Mouse (Mus musculus) right cerebral cortex, postnatal 10 days (tissue): Measurements from ENCODE around the gene Mtnr1a.
A peak's percentile ranks its signal among the peaks of the same experiment; 100 is the strongest.
"Not testable (repeated sequence)": the region's sequence is repeated elsewhere in the genome, so short reads cannot be mapped to it uniquely, and the experiment has no call there.

Experiments used
- DNase-seq, 2 experiments: peaks; one replicate each; pipeline ENCODE4 v3.0.0; 2021; ENCODE audit warnings: low spot score in 2 of 2

Gene Mtnr1a

DNA sequence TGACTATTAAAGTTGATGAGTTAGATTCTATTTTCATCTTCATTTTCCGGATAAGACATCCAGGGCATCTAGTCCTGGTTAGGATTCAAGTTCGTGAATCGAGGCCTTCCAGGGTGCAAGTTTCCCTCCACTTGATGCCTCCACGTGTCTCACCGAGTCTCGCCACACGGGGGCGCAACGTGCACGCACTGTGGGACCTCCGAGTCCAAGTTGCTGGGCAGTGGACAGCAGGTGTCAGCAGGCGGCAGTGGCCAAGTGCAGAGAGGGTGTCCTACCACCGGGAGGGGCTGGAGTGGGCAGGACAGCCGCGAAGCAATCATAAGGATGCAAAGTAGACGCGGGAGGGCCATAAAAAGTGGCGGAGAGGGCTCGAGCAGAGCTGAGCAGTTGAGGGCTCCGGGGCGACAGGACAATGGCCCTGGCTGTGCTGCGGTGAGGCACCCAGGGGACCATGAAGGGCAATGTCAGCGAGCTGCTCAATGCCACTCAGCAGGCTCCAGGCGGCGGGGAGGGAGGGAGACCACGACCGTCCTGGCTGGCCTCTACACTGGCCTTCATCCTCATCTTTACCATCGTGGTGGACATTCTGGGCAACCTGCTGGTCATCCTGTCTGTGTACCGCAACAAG, at the start of gene Mtnr1a:
Mtnr1a (plus strand) TSS at position 379 of the 628 bp plus-strand sequence.
- peak; percentile 88 to 92 for DNase-seq

- DNase-seq, result no peak
Observed at GRCm38 (mm10) chr8:45019241-45019640, 49.7 kb upstream of the Mtnr1a start.

GRCm38 (mm10) chr8:45021171-45021570, 47.8 kb upstream of the Mtnr1a start:
- no peak for DNase-seq

DNA sequence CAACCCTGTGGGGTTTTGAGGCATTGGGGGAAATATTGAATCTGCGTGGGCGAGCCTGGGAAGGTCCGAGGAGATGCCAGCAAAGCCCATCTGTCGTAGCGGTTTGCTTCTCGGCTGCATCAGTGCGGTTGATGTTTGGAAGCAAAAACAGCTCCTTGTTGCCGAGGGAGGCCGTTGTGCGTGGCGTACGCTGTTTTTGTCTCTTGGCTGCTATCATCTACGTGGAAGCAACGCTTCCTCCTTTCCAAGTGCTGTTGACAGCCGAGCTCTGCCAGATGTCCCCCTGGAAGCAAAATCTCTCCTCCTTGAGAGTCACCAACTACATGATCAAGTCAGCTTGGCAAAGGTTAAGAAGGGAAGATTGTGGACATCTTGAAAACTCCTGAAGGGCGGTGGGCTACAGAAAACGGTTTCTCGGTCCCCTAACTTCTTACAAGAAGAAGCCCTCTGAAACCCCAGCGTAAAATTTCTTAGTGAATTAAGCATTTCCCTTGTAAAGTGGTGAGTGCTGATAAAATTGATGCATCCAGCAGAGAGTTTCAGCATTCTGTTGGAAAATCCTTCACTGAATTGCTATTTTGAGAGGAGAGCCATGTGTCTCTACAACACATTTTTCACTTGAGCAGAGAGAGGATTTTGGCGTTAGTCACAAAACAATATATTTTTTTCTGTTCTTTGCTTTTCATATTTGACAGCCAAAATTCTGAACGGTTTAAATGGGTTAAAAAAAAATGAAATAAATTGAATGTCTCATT, 46.8 kb upstream of the Mtnr1a start:
- DNase-seq, result peak; percentile 82 to 92

DNA sequence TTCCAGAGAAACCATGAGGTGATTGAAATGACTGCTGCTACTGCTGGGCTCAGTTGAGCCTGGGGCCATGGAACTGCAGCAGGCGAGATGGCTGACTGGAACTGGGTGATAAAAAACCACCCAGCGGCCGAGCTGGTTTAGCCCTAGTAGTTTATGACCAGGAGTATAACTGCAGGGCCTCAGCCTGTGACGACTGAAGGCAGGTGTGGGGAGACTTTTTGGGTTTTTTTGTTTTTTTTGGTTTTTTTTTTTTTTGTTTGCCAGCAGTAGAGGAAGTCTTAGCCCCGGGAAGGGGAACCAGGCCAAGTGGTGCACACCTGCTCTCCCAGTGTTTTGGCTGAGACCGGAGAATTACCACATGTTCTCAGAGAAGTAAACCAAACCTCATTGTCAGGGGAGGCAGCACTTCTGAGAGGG, 40.8 kb upstream of the Mtnr1a start:
- DNase-seq, result no peak

DNA sequence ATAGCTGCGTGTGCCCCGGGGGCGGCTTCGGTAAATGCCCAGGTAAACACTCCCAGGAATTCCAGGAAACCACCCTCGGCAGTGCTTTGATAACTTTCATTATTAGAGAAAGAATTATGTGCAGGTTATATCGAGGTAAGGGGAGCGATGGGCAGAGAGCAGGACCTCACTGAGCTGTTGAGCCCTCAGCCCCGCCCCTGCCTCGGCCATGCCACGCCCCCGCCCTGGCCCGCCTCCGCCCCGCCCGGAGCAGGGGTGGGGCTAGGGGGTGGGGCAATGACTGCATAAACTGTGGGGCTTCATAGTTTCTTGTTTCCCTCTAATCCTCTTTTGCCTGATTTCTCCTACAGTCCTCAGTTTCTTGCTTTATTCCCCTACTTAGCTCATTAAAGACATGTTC, 30.6 kb upstream of the Mtnr1a start:
- DNase-seq, result no peak

DNA sequence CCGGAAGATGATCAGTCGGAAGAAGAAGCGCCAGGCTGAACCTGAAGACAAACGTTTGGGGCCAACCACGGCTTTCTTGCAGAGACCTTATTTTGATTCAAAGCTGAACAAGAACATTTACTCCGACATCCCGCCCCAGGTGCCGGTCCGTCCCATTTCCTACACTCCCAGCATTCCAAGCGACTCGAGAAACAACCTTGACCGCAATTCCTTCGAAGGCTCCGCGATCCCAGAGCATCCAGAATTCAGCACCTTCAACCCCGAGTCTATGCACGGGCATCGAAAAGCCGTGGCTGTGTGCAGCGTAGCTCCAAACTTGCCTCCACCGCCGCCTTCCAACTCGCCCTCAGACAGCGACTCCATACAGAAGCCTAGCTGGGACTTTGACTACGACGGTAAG, 24.8 kb upstream of the Mtnr1a start:
- DNase-seq, result no peak

GRCm38 (mm10) chr8:45050451-45050850, 18.5 kb upstream of the Mtnr1a start:
- DNase-seq, result no peak

DNA sequence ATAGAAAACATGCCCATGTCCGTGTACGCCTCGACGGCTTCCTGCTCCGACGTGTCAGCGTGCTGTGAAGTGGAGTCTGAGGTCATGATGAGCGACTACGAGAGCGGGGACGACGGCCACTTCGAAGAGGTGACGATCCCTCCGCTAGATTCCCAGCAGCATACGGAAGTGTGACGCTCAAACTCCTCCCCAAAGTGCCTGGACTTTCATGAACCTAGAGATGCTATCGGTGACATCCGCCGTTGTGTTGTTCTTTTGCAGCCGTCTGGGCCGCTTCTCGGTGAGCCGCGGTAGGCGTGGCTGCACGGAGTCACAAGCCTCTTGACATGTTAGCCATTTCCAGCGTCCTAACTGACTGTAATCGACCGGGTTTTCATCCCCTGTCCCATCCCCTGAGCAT, 17.7 kb upstream of the Mtnr1a start:
- DNase-seq, result no peak

DNA sequence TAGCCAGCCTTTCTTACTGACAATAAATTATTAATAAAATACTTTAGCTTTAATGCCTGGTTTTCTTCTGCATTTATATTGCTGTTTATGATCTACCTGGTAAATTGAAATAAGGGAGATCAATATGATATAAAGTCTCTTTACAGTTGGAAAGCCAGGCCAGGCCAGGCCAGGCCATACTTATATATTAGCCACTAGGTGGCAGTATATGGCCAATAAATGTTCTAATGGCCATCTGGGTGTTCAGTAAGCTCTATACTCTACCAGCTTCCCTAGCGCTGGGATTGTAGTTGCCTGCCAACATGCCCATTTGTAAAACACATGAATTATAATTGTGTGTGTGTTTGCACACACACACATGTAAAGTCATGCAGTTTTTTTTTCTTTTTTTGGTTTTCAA, 16.7 kb upstream of the Mtnr1a start:
- no peak for DNase-seq

DNA sequence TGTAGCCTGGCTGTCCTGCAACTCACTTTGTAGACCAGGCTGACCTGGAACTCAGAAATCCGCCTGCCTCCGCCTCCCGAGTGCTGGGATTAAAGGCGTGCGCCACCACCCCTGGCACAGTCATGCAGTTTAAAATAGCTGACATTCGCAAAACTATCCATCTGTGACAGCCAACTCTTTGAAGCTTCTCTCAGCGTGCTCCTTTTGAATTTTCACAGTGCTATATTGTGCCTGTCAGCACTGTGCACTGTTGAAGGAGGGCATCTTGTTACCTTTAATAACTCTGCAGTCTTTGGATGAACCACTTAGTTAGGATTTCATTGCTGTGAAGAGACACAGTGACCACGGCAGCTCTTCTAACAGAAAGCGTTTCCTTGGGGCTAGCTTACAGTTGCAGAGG, 16.3 kb upstream of the Mtnr1a start:
- DNase-seq, result no peak

DNA sequence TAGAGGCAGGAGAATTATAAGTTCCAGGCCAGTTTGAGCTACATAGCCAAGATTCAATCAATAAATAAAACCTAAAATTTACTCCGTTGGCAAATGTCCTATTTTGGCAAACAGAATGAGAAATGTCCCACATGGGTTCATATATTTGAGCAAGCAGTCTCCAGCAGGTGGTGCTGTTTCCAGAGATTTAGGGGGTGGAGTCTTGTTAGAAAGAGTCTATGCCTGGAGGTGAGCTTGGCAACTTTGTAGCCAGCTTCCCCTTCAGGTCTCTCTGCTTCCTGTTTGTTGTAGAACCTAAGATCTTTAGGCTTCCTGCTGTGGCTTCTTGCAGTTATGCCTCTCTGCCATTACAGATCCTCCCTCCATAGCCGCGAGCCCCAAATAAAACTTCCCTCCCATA, 13.4 kb upstream of the Mtnr1a start:
- DNase-seq, result no peak

DNA sequence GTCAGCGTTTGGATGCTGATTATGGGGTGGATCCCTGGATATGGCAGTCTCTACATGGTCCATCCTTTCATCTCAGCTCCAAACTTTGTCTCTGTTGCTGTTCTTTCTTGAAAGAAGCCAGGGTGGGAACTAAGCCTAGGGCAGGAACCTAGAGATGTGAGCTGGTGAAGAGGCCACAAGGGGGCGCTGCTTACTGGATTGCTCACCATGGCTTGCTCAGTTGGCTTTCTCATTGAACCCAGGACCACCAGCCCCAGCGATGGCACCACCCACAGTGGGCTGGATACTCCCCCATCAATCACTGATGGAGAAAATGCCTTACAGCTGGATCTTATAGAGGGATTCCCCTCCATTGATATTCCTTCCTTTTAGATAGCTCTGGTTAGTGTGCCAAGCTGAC, 12.1 kb upstream of the Mtnr1a start:
- no peak for DNase-seq

- no peak for DNase-seq
Observed at GRCm38 (mm10) chr8:45060083-45060482, 8.9 kb upstream of the Mtnr1a start.

DNA sequence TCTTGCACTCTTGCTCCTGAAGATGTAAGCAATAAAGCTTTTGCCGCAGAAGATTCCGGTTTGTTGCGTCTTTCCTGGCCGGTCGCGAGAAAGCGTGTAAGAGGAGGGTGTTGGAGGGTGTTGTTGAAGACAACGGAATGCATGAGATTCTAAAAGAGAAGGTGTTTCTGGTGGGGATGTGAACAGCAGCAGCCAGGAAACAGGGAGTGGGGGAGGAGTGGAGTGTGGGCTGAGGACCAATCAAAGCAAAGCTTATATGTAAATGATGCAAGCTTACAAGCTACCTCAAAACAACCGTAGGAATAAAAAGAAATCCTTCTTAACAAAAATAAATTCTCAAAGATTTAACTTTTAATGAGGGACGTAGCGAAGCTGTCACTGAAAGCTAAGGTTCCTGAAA, 6.6 kb upstream of the Mtnr1a start:
- DNase-seq, result no peak

GRCm38 (mm10) chr8:45062982-45063924, 5.7 kb upstream of the Mtnr1a start:
- DNase-seq, result no peak

DNA sequence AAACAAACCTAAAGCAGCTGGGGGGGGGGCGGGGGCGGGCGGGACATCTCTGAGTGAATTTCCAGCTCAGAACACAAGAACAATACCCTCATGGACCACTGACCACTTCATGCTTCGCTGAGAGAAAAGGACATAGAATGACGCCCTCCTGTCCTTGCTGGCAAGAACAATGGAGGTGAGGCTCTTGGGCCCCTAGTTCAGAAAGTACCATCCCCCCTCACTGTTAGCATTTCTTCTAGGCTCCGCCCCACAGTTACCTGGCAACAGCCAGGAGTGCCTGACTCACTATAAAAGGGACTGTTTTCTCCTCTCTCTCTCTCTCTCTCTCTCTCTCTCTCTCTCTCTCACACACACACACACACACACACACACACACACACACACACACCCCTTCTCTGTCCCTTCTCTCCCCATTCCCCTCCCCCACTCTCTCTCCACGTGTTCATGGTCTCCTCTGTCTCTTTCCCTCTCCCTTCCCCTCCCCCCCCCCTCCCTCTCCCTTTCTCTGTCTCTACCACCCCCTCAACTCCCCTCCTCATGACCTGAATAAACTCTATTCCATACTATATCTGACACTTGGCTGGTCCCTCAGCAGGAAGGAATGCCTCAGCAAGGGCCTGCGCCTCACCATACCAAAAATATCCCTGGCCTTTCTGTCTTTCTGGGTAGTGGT, 4.6 kb upstream of the Mtnr1a start:
- DNase-seq, result no peak

GRCm38 (mm10) chr8:45065391-45065790, 3.5 kb upstream of the Mtnr1a start:
- not testable (repeated sequence) for DNase-seq

- DNase-seq, result no peak
Observed at GRCm38 (mm10) chr8:45070949-45071348, 2.0 kb downstream of the Mtnr1a start.

DNA sequence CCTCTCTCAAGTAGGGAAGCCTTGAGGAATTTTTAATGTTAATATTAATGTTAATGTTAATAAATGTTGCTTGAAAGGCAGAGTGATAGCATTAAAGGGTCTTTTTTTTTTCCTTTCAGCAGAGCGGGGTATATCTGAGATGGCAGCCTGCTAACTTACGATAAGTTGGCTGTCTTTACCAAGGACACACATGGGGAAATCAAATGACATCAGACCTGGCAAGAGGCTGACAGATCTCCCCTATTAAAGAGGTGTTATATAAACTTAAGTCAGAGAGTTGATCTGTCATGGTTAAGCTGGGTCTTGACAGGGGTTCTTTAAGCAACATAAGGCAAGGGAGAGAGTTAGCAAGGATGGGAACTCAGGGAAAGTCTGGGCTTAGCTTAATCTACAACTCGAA, 11.9 kb downstream of the Mtnr1a start:
- no peak for DNase-seq

- no peak for DNase-seq
Observed at GRCm38 (mm10) chr8:45093599-45093998, 24.7 kb downstream of the Mtnr1a start.
